Mouse (Mus musculus) gastrocnemius, postnatal 14 days (tissue): Measurements from ENCODE around the gene Fsip2. TPM values are rescaled to one million over a fixed set of nuclear protein-coding genes. Genes with fewer than 3 reads are reported as not detected.

ENCODE experiments used
- DNase-seq: peaks from one replicate; pipeline ENCODE4 v3.0.0; 2021; ENCODE audit warnings: mixed read lengths
- intact Hi-C: fragments of 180-260 bp; cut with DNase I; formaldehyde crosslinking; loops from one replicate; pipeline ENCODE4 v1.15.1; 2025; ENCODE audit warnings: low total_unique reads
- long read RNA-seq, 2 experiments: library from polyadenylated mRNA; stranded (forward); transcript quantifications; one replicate each; pipeline ENCODE4 v2.0.0; 2021
- total RNA-seq, 2 experiments: library from RNA; stranded (reverse); gene quantifications; 2 replicates each; pipeline ENCODE4 v1.2.3; 2021

Fsip2 gene
- total RNA-seq, result not detected
- long read RNA-seq, experiment 1, result 0 reads
- long read RNA-seq, experiment 2, result 0 reads

DNA sequence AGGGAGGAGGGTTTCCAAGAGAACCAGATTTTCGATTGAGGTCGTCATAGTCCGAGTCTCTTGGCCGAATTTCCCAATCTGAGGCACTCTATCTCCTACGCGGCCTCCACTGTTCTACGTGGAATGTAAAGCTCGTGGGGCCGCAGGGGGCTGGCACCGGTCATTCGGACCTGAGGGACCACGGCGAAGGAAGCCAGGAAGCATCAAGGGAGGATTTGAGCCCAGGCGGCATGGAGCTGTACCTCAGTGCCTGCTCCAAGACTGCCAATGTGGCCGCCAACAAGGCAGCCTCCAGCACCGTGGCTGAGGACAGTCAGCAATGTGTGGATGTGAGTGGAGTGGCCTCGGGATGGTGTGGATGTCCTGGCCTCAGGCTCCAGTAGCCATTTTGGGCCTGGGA lies at the start of gene Fsip2:
Gene Fsip2, plus strand, starts transcription at position 163 of the 400 bp plus-strand sequence.
- no peak for DNase-seq
- intact Hi-C loops, result no loop called here

DNA sequence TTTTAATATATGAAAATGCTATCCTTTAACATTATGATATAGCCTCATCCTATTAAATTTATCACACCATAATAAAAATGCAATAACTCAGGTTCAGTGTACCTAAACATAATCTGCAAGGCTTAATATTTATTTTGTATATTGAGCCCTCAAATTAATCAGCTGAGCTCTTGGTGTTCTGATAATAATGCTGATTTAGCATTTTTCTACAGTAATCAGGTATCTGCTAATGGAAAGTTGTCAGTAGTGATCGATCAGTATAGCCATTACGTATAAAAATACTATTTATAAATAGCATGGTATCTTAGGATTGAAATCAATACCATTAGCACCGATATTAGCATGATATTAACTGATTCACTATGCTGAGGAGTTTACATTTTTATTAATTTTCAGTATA lies 20.0 kb downstream of the Fsip2 start:
- DNase-seq, result no peak
- intact Hi-C loops, result no loop called here

DNA sequence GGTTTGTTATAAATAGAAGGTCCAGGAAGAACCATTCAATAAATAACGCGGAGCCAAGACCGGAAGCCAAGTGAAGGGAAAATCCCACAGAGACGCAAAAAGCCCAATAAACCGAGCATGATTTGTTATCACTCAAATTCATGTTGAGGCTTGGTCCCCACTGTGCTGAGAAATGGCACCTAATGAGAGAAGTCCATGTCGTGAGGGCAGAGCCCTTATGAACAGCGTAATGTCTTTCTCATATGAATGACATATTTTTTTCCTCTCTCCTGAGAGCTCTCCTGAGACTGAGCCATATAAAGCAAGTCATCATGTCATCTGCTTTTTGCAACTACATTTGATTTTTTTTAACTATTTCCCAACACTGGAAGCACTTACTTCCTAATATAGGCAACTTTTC lies 82.4 kb downstream of the Fsip2 start:
- no peak for DNase-seq
- intact Hi-C loops, result no loop called here

DNA sequence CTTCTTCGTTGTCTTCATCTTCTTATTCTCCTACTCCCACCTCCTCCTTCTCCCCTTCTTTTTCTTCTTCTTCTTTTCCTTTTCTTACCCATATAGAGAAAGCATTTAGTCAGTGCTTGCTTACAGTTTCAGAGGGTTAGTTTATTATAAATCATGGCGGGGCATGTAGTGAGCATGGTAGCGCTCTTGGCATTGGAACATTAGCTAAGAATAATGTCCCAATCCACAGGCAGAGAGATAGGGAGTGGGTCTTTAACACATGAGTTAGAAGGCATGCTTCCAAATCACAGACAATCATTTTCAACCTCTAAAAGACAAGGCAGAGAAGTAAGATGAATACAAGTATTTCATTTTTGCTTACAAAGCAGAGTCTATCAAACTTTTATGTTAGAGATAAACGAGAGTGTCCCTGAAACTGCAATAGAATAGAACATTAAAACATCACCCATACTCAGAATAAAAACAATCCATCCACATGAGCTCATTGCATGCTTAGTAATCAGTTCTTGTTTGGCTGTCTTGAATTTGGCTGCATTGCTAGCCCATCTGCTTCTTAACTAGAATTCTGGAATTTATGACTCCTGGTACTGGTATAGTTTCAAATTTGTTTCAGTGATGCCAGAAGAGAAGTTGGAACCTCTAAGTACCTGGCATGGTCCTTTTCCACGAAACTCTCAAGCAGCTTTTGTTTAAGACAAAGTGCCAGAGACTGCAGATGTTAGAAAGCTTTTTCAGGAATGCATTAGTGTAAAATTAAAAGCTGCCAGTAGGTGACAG lies 109.7 kb downstream of the Fsip2 start:
- intact Hi-C loops, result no loop called here
- no peak for DNase-seq
